Mouse (Mus musculus): ENCODE measurements around the gene Nr1d1. TPM values are rescaled to one million over a fixed set of nuclear protein-coding genes. Genes with fewer than 3 reads are reported as not detected.
A peak's percentile ranks its signal among the peaks of the same experiment; 100 is the strongest.
"Not testable (repeated sequence)": the region's sequence is repeated elsewhere in the genome, so short reads cannot be mapped to it uniquely, and the experiment has no call there.

The Nr1d1 gene
- total and polyA plus RNA-seq, 2 experiments from 2014 or later, result 6.7 to 10.8 TPM

DNA sequence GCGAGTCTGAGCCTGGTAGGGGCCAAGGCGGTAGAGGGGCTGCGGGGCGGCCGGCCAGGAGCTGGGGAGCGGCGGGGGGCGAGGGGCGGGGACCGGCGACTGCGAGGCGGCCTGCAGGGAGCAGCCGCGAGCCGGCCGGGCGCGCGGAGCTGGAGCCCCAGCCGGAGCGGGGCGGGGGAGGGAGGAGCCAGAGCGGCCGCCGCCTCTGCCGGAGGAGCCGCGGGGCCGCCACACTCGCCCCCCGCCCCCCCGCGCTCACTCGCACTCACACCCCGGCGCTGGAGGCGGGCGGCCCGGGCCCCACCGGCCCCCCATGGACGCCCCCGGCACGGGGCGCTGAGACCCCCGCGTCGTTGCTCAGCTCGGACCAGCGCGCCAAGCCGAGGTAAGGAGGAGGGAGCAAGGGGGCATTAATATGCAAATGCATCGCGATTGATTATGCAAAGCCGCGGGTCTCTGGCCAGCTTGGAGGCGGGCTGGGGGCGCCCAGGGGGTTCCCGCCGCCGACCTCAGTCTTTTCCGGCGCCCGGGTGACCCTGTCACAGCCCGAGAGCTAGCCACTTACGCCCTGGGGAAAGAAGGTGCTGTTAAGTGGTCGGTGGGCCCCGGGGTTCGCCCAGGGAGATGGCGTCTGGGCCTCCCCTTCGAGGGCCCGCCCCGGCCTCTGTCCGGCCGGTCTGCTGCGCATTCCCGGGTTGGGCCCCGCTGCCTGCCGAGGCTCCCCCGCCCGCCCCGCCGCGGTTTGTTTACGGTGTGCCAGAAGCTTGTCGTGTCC lies 33.3 kb downstream of the Nr1d1 start:
- no peak for TF ChIP-seq CTCF (IDR thresholded peaks at IDR 0.05; ENCODE audit: low read depth)
- WGBS, result 4% methylated on average over 75 of the region's 86 CpGs

DNA sequence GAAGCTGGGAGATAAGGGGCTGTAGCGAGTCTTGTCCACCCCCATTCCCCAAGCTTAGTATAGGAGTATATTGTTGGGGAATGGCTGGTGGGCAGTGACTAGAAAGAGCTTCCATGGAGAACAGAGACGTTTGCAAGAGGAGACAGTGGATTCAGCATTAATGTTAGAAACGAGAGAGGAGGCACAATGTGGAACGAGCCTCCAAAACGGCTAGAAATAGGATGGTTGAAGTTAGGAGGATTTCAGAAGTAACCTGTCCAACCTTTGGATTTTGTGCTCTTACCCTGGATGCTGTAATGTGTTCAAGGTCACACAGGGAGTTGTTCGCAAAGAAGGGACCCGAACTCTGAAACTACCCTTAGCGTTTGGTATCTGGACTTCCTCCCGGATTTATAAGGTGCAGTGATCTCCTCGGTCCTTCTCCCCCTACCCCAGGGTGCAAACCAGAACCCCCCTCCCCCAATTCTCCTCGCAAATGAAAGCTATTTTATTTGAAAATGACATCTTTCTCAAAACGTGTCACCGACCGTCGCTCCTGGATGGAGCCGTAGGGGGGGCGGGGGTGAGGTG lies 34.0 kb downstream of the Nr1d1 start:
- ATAC-seq, result no peak
- no peaks in the 10 kb centered on the region for H3K9me3 ChIP-seq (ENCODE audit: low read length)

More for the DNA sequence above, 33.3 kb downstream of the Nr1d1 start:
- Histone ChIP-seq H3K36me3 (ENCODE audit: insufficient read depth) (no peaks in the 10 kb centered on the region), H3K4me2 (ENCODE audit: low read depth) (peak overlapping the region; percentile 94), H3K9me3 (ENCODE audit: low read length) (no peaks in the 10 kb centered on the region), H3K27ac (ENCODE audit: low read depth, low read length) (peak overlapping the region; percentile 99), H3K4me3 (ENCODE audit: low read depth, low read length) (peak overlapping the region; percentile 97), H3K9ac (peak overlapping the region; percentile 99), H3K4me1 (ENCODE audit: insufficient read depth) (peaks cover 51% of the 10 kb centered on the region), H3K27me3 (ENCODE audit: insufficient read depth, low read length) (no peaks in the 10 kb centered on the region)
- DNase-seq, result peak; percentile 88
- peak; percentile 70 for ATAC-seq

DNA sequence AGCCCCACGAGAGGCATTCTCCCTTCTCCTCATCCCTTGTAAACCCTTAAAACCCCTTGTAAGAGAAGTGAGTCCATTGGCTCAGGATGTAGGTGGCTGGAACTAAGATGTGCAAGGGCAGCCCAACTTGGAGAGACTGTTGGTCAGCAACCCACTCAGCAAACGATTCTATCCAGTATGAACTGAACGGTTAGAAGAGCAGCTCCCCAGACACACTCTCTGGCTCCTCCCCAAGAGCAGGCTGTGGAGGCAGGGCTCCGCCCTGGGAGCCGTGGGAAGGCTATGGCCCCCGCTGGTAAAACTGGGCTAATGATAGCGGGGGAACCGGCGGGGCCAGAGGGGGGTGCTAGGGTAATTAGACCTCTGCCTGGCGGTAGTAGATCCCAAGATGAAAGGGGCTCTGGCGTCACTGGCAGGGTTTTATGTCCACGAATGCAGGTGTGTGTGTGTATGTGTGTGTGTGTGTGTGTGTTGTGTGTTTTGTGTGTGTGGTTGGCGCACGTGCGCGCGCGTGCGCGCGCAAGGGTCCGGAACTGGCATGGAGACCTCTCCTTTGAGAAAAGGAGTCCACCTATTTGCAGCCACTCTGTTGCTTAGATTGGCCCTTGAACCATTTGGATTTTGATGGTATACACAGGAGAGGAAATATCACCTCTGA lies 34.6 kb downstream of the Nr1d1 start, which contains the start of gene Thra:
Thra (plus strand) TSS at position 246 of the 658 bp plus-strand sequence.
- Histone ChIP-seq H3K36me3 (ENCODE audit: insufficient read depth) (no peaks in the 10 kb centered on the region), H3K9ac (peak within 1 kb of the TSS; percentile 99), H3K9me3 (ENCODE audit: low read length) (no peaks in the 10 kb centered on the region), H3K4me3 (ENCODE audit: low read depth, low read length) (peak within 1 kb of the TSS; percentile 97), H3K4me2 (ENCODE audit: low read depth) (peak within 1 kb of the TSS; percentile 94), H3K27me3 (ENCODE audit: insufficient read depth, low read length) (no peaks in the 10 kb centered on the region), H3K27ac (ENCODE audit: low read depth, low read length) (peak within 1 kb of the TSS; percentile 99), H3K4me1 (ENCODE audit: insufficient read depth) (peaks cover 38% of the 10 kb centered on the region)
- peak; percentile 44 for ATAC-seq
- DNase-seq, result peak; percentile 83
- TF ChIP-seq CTCF (IDR thresholded peaks at IDR 0.05; ENCODE audit: low read depth), result no peak
- under 1% methylated on average over 22 of the region's 22 CpGs for WGBS

More for the DNA sequence above, 34.0 kb downstream of the Nr1d1 start:
- peak overlapping the region; percentile 99 for H3K9ac ChIP-seq
- WGBS, result 2% methylated on average over 17 of the region's 17 CpGs
- peak overlapping the region; percentile 94 for H3K4me2 ChIP-seq (ENCODE audit: low read depth)
- peak; percentile 70 for DNase-seq
- TF ChIP-seq CTCF (IDR thresholded peaks at IDR 0.05; ENCODE audit: low read depth), result no peak
- H3K4me3 ChIP-seq (ENCODE audit: low read depth, low read length), result peak overlapping the region; percentile 97
- H3K36me3 ChIP-seq (ENCODE audit: insufficient read depth), result no peaks in the 10 kb centered on the region
- H3K27me3 ChIP-seq (ENCODE audit: insufficient read depth, low read length), result no peaks in the 10 kb centered on the region
- H3K27ac ChIP-seq (ENCODE audit: low read depth, low read length), result peak overlapping the region; percentile 99
- H3K4me1 ChIP-seq (ENCODE audit: insufficient read depth), result peaks cover 44% of the 10 kb centered on the region

DNA sequence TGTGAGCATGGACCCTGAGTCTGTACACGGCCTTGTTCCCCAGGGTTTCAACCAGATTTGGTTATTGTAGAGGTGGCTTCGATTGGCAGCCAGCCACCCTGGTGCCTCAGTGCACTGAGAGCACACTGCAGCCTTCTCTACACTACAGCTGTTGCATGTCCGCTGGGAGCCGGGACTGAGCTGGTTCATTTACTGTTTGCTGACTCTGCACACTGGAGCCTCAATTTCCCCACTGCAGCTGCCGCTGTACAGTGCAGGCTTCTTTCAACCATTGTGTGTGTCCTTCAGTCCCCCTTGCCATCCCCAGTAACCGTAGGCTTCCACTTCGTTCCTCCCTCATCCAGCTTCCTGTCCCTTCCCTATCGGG lies 35.1 kb downstream of the Nr1d1 start:
- H3K27me3 ChIP-seq (ENCODE audit: insufficient read depth, low read length), result no peaks in the 10 kb centered on the region
- DNase-seq, result no peak
- H3K9ac ChIP-seq, result peak overlapping the region; percentile 99
- peak overlapping the region; percentile 97 for H3K4me3 ChIP-seq (ENCODE audit: low read depth, low read length)
- peak overlapping the region; percentile 94 for H3K4me2 ChIP-seq (ENCODE audit: low read depth)
- H3K36me3 ChIP-seq (ENCODE audit: insufficient read depth), result no peaks in the 10 kb centered on the region
- ATAC-seq, result peak; percentile 12; the same call in 1 of the 2 replicates
- H3K9me3 ChIP-seq (ENCODE audit: low read length), result no peaks in the 10 kb centered on the region
- TF ChIP-seq CTCF (IDR thresholded peaks at IDR 0.05; ENCODE audit: low read depth), result no peak
- H3K4me1 ChIP-seq (ENCODE audit: insufficient read depth), result peaks cover 33% of the 10 kb centered on the region
- 3% methylated on average over 8 of the region's 8 CpGs for WGBS
- peak overlapping the region; percentile 99 for H3K27ac ChIP-seq (ENCODE audit: low read depth, low read length)

DNA sequence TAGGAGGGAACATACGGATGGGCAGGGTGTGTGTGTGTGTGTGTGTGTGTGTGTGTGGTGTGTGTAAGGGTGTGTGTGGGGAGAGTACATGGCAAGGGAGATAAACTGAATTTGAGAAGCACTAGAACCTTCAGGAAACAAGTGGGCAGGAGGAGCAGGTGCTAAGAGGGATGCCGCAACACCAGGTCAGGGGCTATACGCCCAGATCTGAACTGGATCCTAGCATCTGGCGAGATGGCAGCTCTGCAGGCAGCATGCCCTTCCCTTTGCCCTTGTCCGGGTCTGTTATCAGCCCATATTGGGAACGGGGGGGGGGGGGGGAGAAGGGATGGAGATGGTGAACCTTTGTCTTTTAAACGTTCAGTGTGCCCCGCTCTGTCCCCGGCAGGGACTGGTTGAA lies 36.2 kb downstream of the Nr1d1 start:
- ATAC-seq (no peak), DNase-seq (no peak)
- H3K27me3 ChIP-seq (ENCODE audit: insufficient read depth, low read length), result no peaks in the 10 kb centered on the region
- no peak for TF ChIP-seq CTCF (IDR thresholded peaks at IDR 0.05; ENCODE audit: low read depth)
- peak overlapping the region; percentile 38 for H3K4me2 ChIP-seq (ENCODE audit: low read depth)
- peak overlapping the region; percentile 99 for H3K27ac ChIP-seq (ENCODE audit: low read depth, low read length)
- H3K4me3 ChIP-seq (ENCODE audit: low read depth, low read length), result no peak overlapping the region
- no peaks in the 10 kb centered on the region for H3K36me3 ChIP-seq (ENCODE audit: insufficient read depth)
- 59% methylated on average over 9 of the region's 9 CpGs for whole genome bisulfite sequencing
- peaks cover 22% of the 10 kb centered on the region for H3K4me1 ChIP-seq (ENCODE audit: insufficient read depth)
- no peaks in the 10 kb centered on the region for H3K9me3 ChIP-seq (ENCODE audit: low read length)
- peak overlapping the region; percentile 37; the same call in 1 of the 2 replicates for H3K9ac ChIP-seq

DNA sequence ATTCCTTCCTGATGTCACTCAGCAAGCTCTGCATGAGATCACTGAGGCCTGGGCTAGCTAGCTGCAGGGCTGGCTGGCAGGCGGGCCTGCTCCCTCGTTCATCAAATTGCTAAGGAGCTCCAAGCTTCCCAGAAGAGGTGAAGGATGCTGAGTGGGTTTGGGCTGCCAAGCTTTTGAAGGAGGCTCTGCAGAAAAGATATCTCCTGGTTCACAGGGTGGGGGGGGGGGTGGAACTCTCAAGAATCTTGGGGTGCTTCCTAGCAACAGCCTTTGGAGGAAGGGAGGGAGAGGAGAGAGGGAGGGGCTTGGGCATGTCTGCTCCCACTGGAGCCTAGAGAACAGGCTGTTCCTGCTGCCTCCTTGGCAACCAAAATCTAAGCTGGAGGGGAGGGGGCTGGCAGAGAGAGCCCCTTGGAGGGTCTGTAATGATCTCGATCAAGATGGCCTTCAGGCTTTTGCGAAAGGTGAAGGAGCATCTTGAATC lies 36.7 kb downstream of the Nr1d1 start:
- H3K9ac ChIP-seq, result peak overlapping the region; percentile 37; the same call in 1 of the 2 replicates
- 11% methylated on average over 4 of the region's 4 CpGs for WGBS

DNA sequence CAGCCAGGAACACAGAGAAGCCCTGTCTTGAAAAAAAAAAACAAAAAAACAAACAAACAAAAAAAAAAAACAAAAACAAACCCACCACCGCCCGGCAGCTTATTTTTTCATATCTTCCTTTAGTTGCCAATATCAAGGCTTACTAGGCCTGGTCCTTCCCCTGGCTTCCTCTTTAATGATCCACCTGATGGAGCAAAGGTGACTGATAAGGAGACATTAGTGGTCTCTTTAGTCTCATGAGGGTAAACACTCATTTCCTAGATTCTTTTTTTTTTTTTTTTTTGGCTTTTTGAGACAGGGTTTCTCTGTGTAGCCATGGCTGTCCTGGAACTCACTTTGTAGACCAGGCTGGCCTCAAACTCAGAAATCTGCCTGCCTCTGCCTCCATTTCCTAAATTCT lies 37.9 kb downstream of the Nr1d1 start:
- H3K9ac ChIP-seq; H3K27ac ChIP-seq (ENCODE audit: low read depth, low read length): not testable (repeated sequence)
- 97% methylated on average over 2 of the region's 2 CpGs for WGBS

More for the DNA sequence above, 36.7 kb downstream of the Nr1d1 start:
- peak; percentile 88 for DNase-seq
- Histone ChIP-seq H3K4me2 (ENCODE audit: low read depth) (peak overlapping the region; percentile 38), H3K36me3 (ENCODE audit: insufficient read depth) (no peaks in the 10 kb centered on the region), H3K27me3 (ENCODE audit: insufficient read depth, low read length) (no peaks in the 10 kb centered on the region), H3K27ac (ENCODE audit: low read depth, low read length) (peak overlapping the region; percentile 99), H3K4me1 (ENCODE audit: insufficient read depth) (peaks cover 18% of the 10 kb centered on the region), H3K4me3 (ENCODE audit: low read depth, low read length) (no peak overlapping the region), H3K9me3 (ENCODE audit: low read length) (no peaks in the 10 kb centered on the region)
- ATAC-seq, result peak; percentile 77
- TF ChIP-seq CTCF (IDR thresholded peaks at IDR 0.05; ENCODE audit: low read depth), result no peak

More for the DNA sequence above, 37.9 kb downstream of the Nr1d1 start:
- H3K9me3 ChIP-seq (ENCODE audit: low read length); H3K27me3 ChIP-seq (ENCODE audit: insufficient read depth, low read length); H3K4me2 ChIP-seq (ENCODE audit: low read depth); ATAC-seq; H3K4me3 ChIP-seq (ENCODE audit: low read depth, low read length); DNase-seq; H3K36me3 ChIP-seq (ENCODE audit: insufficient read depth): not testable (repeated sequence)
- H3K4me1 ChIP-seq (ENCODE audit: insufficient read depth), result peaks cover 17% of the 10 kb centered on the region

Measured in forebrain, postnatal 0 days (tissue).